Mouse (Mus musculus): ENCODE measurements around the gene Lrrc74b.
A peak's percentile ranks its signal among the peaks of the same experiment; 100 is the strongest.

GRCm38 (mm10) chr16:17600944-17601562, 40.0 kb upstream of the Lrrc74b start:
- TF ChIP-seq CTCF (IDR thresholded peaks at IDR 0.05): 0 out of 2 replicates have a peak, but pooled peaks have one; percentile 18
- TF ChIP-seq POLR2A (IDR thresholded peaks at IDR 0.05; ENCODE audit: insufficient read depth, low read depth, low read length): no peak
- no peak for TF ChIP-seq EP300 (IDR thresholded peaks at IDR 0.05; ENCODE audit: insufficient read depth, low read depth, low read length)

Data from heart, adult 2 months (tissue).